Mouse (Mus musculus) heart, embryonic 15.5 days (tissue): ENCODE data around the gene Ahcy. TPM values are rescaled to one million over a fixed set of nuclear protein-coding genes. Genes with fewer than 3 reads are reported as not detected.
"Not testable (repeated sequence)": the region's sequence is repeated elsewhere in the genome, so short reads cannot be mapped to it uniquely, and the experiment has no call there.

Experiments used
- ATAC-seq: fragments of 200-750 bp; cut with Nextera tagmentation; replicated peaks from 2 replicates; pipeline ENCODE4 v1.8.0; 2017; ENCODE audit warnings: low read depth, moderate TSS enrichment; ENCODE audit not compliant: insufficient number of reproducible peaks, insufficient read depth, low FRiP score
- H3K27ac ChIP-seq: fragments of 300-500 bp; sonication (generic); 2 replicates; pipeline ENCODE4 v1.5.1; 2015; ENCODE audit warnings: mild to moderate bottlenecking, inconsistent platforms
- H3K27me3 ChIP-seq: fragments of 300-500 bp; sonication (generic); 2 replicates; pipeline ENCODE4 v1.6.1; 2015; ENCODE audit warnings: inconsistent platforms
- H3K36me3 ChIP-seq: fragments of 300-500 bp; sonication (generic); 2 replicates; pipeline ENCODE4 v1.6.1; 2015; ENCODE audit warnings: mild to moderate bottlenecking, inconsistent platforms
- H3K4me1 ChIP-seq: fragments of 300-500 bp; sonication (generic); replicated peaks from 2 replicates; pipeline ENCODE4 v1.6.1; 2015; ENCODE audit warnings: inconsistent platforms
- H3K4me2 ChIP-seq: fragments of 300-500 bp; sonication (generic); 2 replicates; pipeline ENCODE4 v1.6.1; 2015; ENCODE audit warnings: inconsistent platforms, mild to moderate bottlenecking, moderate library complexity
- H3K4me3 ChIP-seq: fragments of 300-500 bp; sonication (generic); 2 replicates; pipeline ENCODE4 v1.5.1; 2015; ENCODE audit warnings: mild to moderate bottlenecking, inconsistent platforms
- H3K9ac ChIP-seq: fragments of 300-500 bp; sonication (generic); 2 replicates; pipeline ENCODE4 v1.6.1; 2015; ENCODE audit warnings: mild to moderate bottlenecking, inconsistent platforms
- H3K9me3 ChIP-seq: fragments of 300-500 bp; sonication (generic); replicated peaks from 2 replicates; pipeline ENCODE4 v1.6.1; 2016; ENCODE audit warnings: inconsistent platforms
- WGBS: fragments of 180-500 bp; shearing (Covaris S2); methylation state at CpG from one replicate; pipeline ENCODE4 v1.1.7; 2015; ENCODE audit warnings: mixed read lengths; 5-methylcytosine and 5-hydroxymethylcytosine counted together
- polyA plus RNA-seq: library from polyadenylated mRNA; unstranded; fragments of >200 nt; fragmentation: Nextera tagmentation; extraction: Ambion mirVana; gene quantifications from 2 replicates; pipeline ENCODE4 v1.2.1, GENCODE M21; 2015

The Ahcy gene
- polyA plus RNA-seq: 36.9 and 46.4 TPM in 2 replicates

DNA sequence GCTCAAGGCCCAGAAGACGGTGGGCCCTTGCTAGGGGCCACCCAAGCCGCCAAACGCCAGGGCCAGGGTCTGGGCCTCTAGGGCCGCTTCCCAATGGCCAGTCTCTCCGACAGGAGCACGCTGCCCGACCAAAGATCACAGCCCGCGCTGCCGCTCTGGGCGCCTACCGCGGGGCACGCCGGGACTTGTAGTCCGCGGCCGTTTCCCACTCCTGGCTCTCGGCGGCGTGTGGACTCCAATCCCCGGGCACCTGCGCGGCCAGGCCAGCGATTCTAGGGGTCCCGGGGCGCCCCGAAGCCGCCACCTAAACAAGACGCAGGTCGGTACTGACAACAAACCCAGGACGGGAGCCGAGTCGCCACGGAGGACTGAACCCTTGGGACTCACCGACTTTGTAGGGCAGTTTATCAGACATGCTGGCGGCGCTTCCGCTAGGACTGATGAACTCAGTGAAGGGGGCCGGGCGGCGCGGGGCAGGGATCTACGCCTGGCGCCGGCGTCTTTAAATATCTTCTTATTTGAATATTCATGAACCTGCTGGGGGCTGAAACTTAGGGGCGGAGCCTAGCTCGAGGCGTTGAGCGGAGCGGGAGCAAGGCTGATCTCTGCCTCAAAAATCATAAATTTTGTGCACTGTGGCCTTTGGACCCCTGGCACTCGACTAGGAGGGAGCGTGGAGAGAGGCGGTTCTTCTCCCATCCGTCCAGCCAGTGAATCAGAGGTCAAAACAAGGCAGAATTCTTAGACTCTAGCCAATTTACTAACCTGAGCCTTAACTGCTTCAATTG is at the start of gene Ahcy:
Gene Ahcy (minus strand): TSS at position 520 of the 788 bp plus-strand sequence.
- no peaks in the 10 kb centered on the region for H3K9me3 ChIP-seq
- H3K27ac ChIP-seq: peak within 1 kb of the TSS; percentile 68
- ATAC-seq: peak; percentile 95
- no peaks in the 10 kb centered on the region for H3K36me3 ChIP-seq
- H3K27me3 ChIP-seq: no peaks in the 10 kb centered on the region
- H3K4me2 ChIP-seq: peak within 1 kb of the TSS; percentile 74
- under 1% methylated on average over 56 of the region's 56 CpGs for WGBS
- H3K9ac ChIP-seq: peak within 1 kb of the TSS; percentile 69
- peak within 1 kb of the TSS; percentile 78 for H3K4me3 ChIP-seq
- peaks cover 25% of the 10 kb centered on the region for H3K4me1 ChIP-seq

DNA sequence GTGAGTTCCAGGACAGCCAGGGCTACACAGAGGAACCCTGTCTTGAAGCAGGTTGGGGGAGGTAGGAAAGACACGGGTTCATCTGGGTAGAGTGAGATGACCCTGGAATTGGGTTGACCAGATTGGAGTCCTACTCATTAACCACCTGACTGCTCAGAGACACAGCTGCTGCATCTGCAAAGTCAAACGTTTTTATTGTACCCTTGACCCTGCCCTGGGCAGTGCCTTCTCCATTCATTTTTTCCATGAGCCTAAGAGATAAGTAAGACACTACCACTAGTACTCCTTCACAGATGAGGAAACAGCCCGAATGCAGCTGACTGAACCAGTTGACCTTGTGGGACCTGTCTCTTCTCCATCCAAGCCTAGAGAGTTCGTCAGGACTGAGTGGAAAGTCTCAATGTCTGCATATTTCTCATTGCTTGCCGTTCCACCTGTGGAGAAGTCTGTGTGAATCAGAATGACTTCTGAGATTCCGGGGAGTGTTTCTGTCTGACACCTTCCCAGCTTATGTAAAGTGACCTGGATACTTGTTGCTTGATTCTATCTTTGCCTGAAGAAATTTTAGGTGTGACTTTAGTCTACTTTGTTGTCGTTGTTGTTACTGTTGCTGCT is 41.0 kb upstream of the Ahcy start:
- 57% methylated on average over 7 of the region's 7 CpGs for WGBS
- no peaks in the 10 kb centered on the region for H3K36me3 ChIP-seq
- H3K4me3 ChIP-seq: no peak overlapping the region
- H3K4me1 ChIP-seq: no peaks in the 10 kb centered on the region
- ATAC-seq: no peak
- no peak overlapping the region for H3K27ac ChIP-seq
- no peaks in the 10 kb centered on the region for H3K27me3 ChIP-seq
- no peaks in the 10 kb centered on the region for H3K9me3 ChIP-seq
- H3K4me2 ChIP-seq: no peak overlapping the region
- H3K9ac ChIP-seq: no peak overlapping the region

- H3K4me3 ChIP-seq, H3K36me3 ChIP-seq, H3K27me3 ChIP-seq, H3K27ac ChIP-seq, H3K4me1 ChIP-seq, H3K9ac ChIP-seq, H3K9me3 ChIP-seq, H3K4me2 ChIP-seq, ATAC-seq: not testable (repeated sequence)
- WGBS: 77% methylated on average over 9 of the region's 9 CpGs
Measured at GRCm38 (mm10) chr2:155107276-155107675, 33.0 kb upstream of the Ahcy start.

DNA sequence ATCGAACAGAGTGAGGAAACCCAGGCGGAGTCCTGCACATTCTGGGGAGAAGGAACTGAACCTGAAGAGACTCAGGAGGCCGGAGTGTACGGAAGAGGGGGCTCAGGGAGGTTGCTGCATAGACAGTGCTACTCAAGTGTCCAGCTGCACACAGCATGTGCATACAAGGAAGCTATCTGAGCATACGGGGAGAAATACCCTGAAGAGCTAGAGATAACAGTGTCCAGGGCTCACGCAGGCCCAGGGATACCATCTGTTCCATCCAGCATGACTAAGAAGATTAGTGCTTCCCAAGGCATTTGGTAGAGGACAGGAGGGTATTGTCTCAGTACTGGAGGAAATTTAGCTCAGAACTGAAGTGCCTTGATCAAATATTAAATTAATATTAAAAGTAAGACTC is 29.3 kb upstream of the Ahcy start:
- Histone ChIP-seq H3K36me3 (no peaks in the 10 kb centered on the region), H3K4me3 (no peak overlapping the region), H3K9me3 (no peaks in the 10 kb centered on the region), H3K4me1 (no peaks in the 10 kb centered on the region; the same call in 1 of the 2 replicates), H3K4me2 (no peak overlapping the region), H3K9ac (no peak overlapping the region), H3K27ac (no peak overlapping the region), H3K27me3 (no peaks in the 10 kb centered on the region)
- ATAC-seq: no peak
- WGBS: 67% methylated on average over 6 of the region's 6 CpGs

- no peak overlapping the region for H3K27ac ChIP-seq
- H3K27me3 ChIP-seq: no peaks in the 10 kb centered on the region
- no peak overlapping the region for H3K4me2 ChIP-seq
- no peaks in the 10 kb centered on the region for H3K36me3 ChIP-seq
- H3K4me3 ChIP-seq: no peak overlapping the region
- H3K9ac ChIP-seq: no peak overlapping the region
- H3K9me3 ChIP-seq: no peaks in the 10 kb centered on the region
- H3K4me1 ChIP-seq: no peaks in the 10 kb centered on the region; the same call in 1 of the 2 replicates
- ATAC-seq: no peak
- 54% methylated on average over 6 of the region's 6 CpGs for WGBS
Measured at GRCm38 (mm10) chr2:155101761-155102181, 27.5 kb upstream of the Ahcy start.

DNA sequence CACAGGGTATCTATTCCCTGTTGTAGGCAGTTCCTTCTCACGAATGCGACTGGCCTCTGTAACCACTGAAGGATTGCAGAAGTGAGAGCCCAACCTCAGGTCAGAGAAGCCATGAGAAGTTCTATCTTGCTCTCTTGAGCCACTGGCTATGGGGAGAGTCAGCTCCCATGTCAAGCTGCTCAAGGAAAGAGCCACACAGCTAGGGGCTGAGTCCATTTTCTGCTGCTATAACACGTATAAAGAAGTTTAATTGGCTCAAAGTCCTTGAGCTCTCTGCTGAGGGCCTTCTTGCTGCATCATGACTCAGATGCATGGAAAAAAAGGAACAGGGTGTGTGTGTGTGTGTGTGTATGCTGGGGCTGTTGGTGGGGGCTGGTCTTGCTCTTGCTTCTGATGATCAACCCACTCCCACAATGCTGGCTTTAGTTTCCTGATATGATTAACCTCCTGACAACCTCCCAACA is 26.5 kb upstream of the Ahcy start:
- no peak for ATAC-seq
- Histone ChIP-seq H3K27ac (no peak overlapping the region), H3K4me1 (no peaks in the 10 kb centered on the region; the same call in 1 of the 2 replicates), H3K9me3 (no peaks in the 10 kb centered on the region), H3K4me2 (no peak overlapping the region), H3K9ac (no peak overlapping the region), H3K36me3 (no peaks in the 10 kb centered on the region), H3K4me3 (no peak overlapping the region), H3K27me3 (no peaks in the 10 kb centered on the region)
- 74% methylated on average over 3 of the region's 3 CpGs for WGBS

GRCm38 (mm10) chr2:155099994-155100795 is 25.9 kb upstream of the Ahcy start:
- H3K27ac ChIP-seq: no peak overlapping the region
- no peaks in the 10 kb centered on the region for H3K9me3 ChIP-seq
- H3K4me3 ChIP-seq: no peak overlapping the region
- H3K4me2 ChIP-seq: no peak overlapping the region
- H3K9ac ChIP-seq: no peak overlapping the region
- 57% methylated on average over 14 of the region's 14 CpGs for WGBS
- no peaks in the 10 kb centered on the region for H3K27me3 ChIP-seq
- ATAC-seq: no peak
- no peaks in the 10 kb centered on the region for H3K36me3 ChIP-seq
- no peaks in the 10 kb centered on the region; the same call in 1 of the 2 replicates for H3K4me1 ChIP-seq

DNA sequence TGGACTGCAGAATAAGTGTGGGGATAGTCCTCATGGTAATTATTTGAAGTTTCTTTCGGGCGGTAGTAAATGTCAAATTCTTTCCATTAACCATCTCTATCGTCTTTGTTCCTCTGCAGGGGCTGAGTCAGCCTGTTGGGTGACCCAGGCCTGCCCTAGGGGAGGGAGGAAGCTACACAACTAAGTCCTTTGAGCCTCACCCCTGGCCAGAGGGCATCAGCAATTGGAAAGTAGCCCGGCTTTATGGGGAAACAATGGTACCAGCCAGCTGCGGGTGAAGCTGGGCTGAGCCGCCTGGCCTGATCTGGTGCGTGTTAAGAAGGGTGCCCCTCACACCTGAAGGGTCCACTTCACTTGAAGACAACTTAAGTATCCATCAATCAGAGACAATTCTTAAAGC is 25.1 kb upstream of the Ahcy start:
- Histone ChIP-seq H3K4me3 (no peak overlapping the region), H3K27ac (no peak overlapping the region), H3K4me1 (no peaks in the 10 kb centered on the region; the same call in 1 of the 2 replicates), H3K36me3 (no peaks in the 10 kb centered on the region), H3K9me3 (no peaks in the 10 kb centered on the region), H3K27me3 (no peaks in the 10 kb centered on the region), H3K4me2 (no peak overlapping the region), H3K9ac (no peak overlapping the region)
- ATAC-seq: no peak; the same call in 1 of the 2 replicates
- WGBS: 51% methylated on average over 7 of the region's 7 CpGs

GRCm38 (mm10) chr2:155098720-155099380 is 24.6 kb upstream of the Ahcy start:
- 84% methylated on average over 9 of the region's 9 CpGs for WGBS
- H3K4me1 ChIP-seq: no peaks in the 10 kb centered on the region; the same call in 1 of the 2 replicates
- no peak overlapping the region for H3K4me3 ChIP-seq
- no peak overlapping the region for H3K27ac ChIP-seq
- H3K36me3 ChIP-seq: no peaks in the 10 kb centered on the region
- no peaks in the 10 kb centered on the region for H3K27me3 ChIP-seq
- H3K9ac ChIP-seq: no peak overlapping the region
- ATAC-seq: no peak
- H3K9me3 ChIP-seq: no peaks in the 10 kb centered on the region
- no peak overlapping the region for H3K4me2 ChIP-seq

GRCm38 (mm10) chr2:155093418-155093817 is 19.1 kb upstream of the Ahcy start:
- H3K9ac ChIP-seq: no peak overlapping the region
- H3K4me2 ChIP-seq: no peak overlapping the region
- no peak for ATAC-seq
- H3K27me3 ChIP-seq: no peaks in the 10 kb centered on the region
- H3K9me3 ChIP-seq: no peaks in the 10 kb centered on the region
- no peak overlapping the region for H3K27ac ChIP-seq
- peaks cover 4% of the 10 kb centered on the region for H3K4me1 ChIP-seq
- no peaks in the 10 kb centered on the region for H3K36me3 ChIP-seq
- 25% methylated on average over 4 of the region's 4 CpGs for WGBS
- no peak overlapping the region for H3K4me3 ChIP-seq

GRCm38 (mm10) chr2:155091743-155092075 is 17.4 kb upstream of the Ahcy start:
- Histone ChIP-seq H3K4me3 (no peak overlapping the region), H3K4me2 (no peak overlapping the region), H3K9ac (no peak overlapping the region), H3K27ac (no peak overlapping the region), H3K36me3 (no peaks in the 10 kb centered on the region), H3K9me3 (no peaks in the 10 kb centered on the region), H3K4me1 (peaks cover 4% of the 10 kb centered on the region), H3K27me3 (no peaks in the 10 kb centered on the region)
- no peak for ATAC-seq
- 55% methylated on average over 3 of the region's 3 CpGs for WGBS
